Mouse (Mus musculus): ENCODE results near the gene Chrm1.

GRCm38 (mm10) chr19:8722021-8722420 is 58.4 kb downstream of the Chrm1 start:
- no peak for TF ChIP-seq NELFE (IDR thresholded peaks at IDR 0.05; ENCODE audit: low read depth, low read length)
- TF ChIP-seq EP300 (IDR thresholded peaks at IDR 0.05; ENCODE audit: low read depth in 1 of 2, low read length in 2 of 2): no peak
- no peak for TF ChIP-seq GATA1 (IDR thresholded peaks at IDR 0.05; ENCODE audit: low read depth, low read length)

Data from MEL (cell line).